In the genomic region with DNA sequence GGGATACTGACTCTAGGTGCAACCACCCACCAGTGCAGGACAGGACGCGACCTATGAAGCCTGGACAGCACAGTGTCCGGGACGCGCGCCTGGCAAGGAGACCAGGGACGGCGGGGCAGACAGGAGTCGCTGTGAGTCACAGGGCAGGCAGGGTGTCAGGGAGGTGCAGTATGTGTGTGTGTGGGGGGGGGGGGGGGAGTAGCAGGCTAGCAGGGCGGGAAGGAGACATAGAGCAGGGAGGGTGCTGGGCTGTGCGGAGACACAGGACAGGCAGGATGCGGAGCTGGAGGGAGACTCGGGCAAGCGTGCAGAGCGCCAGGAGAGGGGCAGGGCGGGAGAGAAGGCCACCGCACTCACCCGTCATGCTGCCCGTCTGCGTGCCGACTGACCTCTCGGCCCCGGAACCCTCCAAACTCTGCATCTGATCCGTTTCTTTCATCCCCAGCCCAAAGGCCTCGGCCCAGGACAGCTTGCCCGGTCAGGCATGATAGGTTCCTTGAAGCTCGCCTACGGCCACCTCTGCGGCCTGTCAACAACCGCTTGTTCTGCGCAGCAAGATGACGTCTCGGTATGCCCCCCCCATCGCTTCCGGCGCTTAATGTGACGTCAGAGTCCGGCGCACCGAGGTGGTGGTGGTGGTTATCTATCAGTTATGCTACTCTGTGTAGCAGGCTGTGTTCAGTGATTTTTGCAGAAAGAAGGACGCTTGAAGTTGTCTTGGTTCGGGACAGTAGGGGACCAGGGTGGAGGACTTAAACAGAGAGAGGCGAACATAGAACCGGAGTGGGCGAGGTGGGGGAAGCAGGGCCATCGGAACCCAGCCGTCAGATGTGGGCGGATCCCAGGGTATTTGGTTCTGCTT, we compare ENCODE assay signal across 8 mouse cellular contexts. TPM values are rescaled to one million over a fixed set of nuclear protein-coding genes. Genes with fewer than 3 reads are reported as not detected.
A peak's percentile ranks its signal among the peaks of the same experiment; 100 is the strongest.
DNase-seq lines count a peak whose midpoint lies in the region; ATAC-seq and TF ChIP-seq lines count a peak whose summit lies in the region.

Gene Cdadc1, minus strand, starts transcription at position 562 of the 862 bp plus-strand sequence.

- H3K4me1 ChIP-seq in CH12.LX (ENCODE audit: control insufficient read depth in 1 of 2, insufficient read depth in 2 of 2) = peaks cover 3 to 40% of the 10 kb centered on the region in 2 experiments; a peak in 3 of 4 replicates
- H3K4me1 ChIP-seq in forebrain, embryonic 11.5 days (replicated peaks; ENCODE audit: control insufficient read depth, insufficient read depth, low read length) = 0 out of 2 replicates have a peak, but pooled peaks cover 4% of the 10 kb centered on the region
- H3K4me1 ChIP-seq in heart, postnatal 0 days (ENCODE audit: control insufficient read depth, insufficient read depth) = peaks cover 6% of the 10 kb centered on the region
- H3K4me1 ChIP-seq in liver, embryonic 16.5 days (ENCODE audit: control insufficient read depth, low read depth, low read length) = peaks cover 9% of the 10 kb centered on the region
- H3K4me1 ChIP-seq in neural tube, embryonic 13.5 days (replicated peaks) = peaks cover 9% of the 10 kb centered on the region
- H3K4me1 ChIP-seq in testis, adult 2 months (ENCODE audit: control insufficient read depth, insufficient read depth, low read length) = peaks cover 4% of the 10 kb centered on the region; the same call in 1 of the 2 replicates

- H3K79me2 ChIP-seq in CH12.LX (replicated peaks; ENCODE audit: control insufficient read depth, extremely low read depth, insufficient read depth, poor library complexity, severe bottlenecking) = peaks cover 28% of the 10 kb centered on the region

- H3K9ac ChIP-seq in CH12.LX (ENCODE audit: insufficient read depth, low read depth) = peak within 1 kb of the TSS; percentile 69
- peak within 1 kb of the TSS; percentile 72 for H3K9ac ChIP-seq in forebrain, embryonic 11.5 days (ENCODE audit: low read length)
- peak within 1 kb of the TSS; percentile 82 for H3K9ac ChIP-seq in heart, postnatal 0 days (replicated peaks; ENCODE audit: low read depth, low read length)
- H3K9ac ChIP-seq in liver, embryonic 16.5 days (ENCODE audit: low read depth, low read length) = peak within 1 kb of the TSS; percentile 82
- peak within 1 kb of the TSS; percentile 91 for H3K9ac ChIP-seq in neural tube, embryonic 13.5 days

- TF ChIP-seq POLR2A in CH12.LX (IDR thresholded peaks at IDR 0.05; ENCODE audit: low read depth, low read length) = peak; percentile 72
- peak; percentile 87 for TF ChIP-seq POLR2A in testis, adult 2 months (IDR thresholded peaks at IDR 0.05; ENCODE audit: control insufficient read depth, low read depth, low read length)

- peak within 1 kb of the TSS; percentile 97 for H3K4me2 ChIP-seq in CH12.LX (ENCODE audit: insufficient read depth, low read depth, poor library complexity, severe bottlenecking)
- H3K4me2 ChIP-seq in forebrain, embryonic 11.5 days (ENCODE audit: low read depth, low read length, severe bottlenecking) = peak within 1 kb of the TSS; percentile 97
- peak within 1 kb of the TSS; percentile 80 for H3K4me2 ChIP-seq in heart, postnatal 0 days (ENCODE audit: low read depth, low read length)
- H3K4me2 ChIP-seq in liver, embryonic 16.5 days (ENCODE audit: low read depth, low read length) = peak within 1 kb of the TSS; percentile 71
- peak within 1 kb of the TSS; percentile 91 for H3K4me2 ChIP-seq in neural tube, embryonic 13.5 days

- ATAC-seq in forebrain, embryonic 11.5 days (replicated peaks; ENCODE audit: low FRiP score) = peak; percentile 85
- peak; percentile 94 for ATAC-seq in heart, postnatal 0 days (ENCODE audit: insufficient read depth, low read depth)
- ATAC-seq in liver, embryonic 16.5 days (ENCODE audit: low read depth) = peak; percentile 95
- ATAC-seq in neural tube, embryonic 13.5 days (ENCODE audit: low read depth) = peak; percentile 94

- peak; percentile 90 for DNase-seq in CH12.LX (ENCODE audit: extremely low read depth)
- peak; percentile 86 for DNase-seq in c-Kit-positive CD71-positive TER-119-negative erythroid progenitor cells, embryonic 14.5 days (ENCODE audit: low read depth)
- DNase-seq in forebrain, embryonic 11.5 days (ENCODE audit: low spot score) = peak; percentile 98
- peak; percentile 65 for DNase-seq in heart, postnatal 0 days (ENCODE audit: low spot score)
- DNase-seq in kidney, postnatal 4 days = peak; percentile 97 to 98

- TF ChIP-seq EP300 in CH12.LX (IDR thresholded peaks at IDR 0.05; ENCODE audit: low read length) = no peak
- TF ChIP-seq EP300 in heart, postnatal 0 days (IDR thresholded peaks at IDR 0.05; ENCODE audit: low read depth) = no peak

- peaks cover 6 to 15% of the 10 kb centered on the region in 2 experiments for H3K36me3 ChIP-seq in CH12.LX (replicated peaks in 1 of 2; ENCODE audit: control insufficient read depth in 1 of 2, insufficient read depth in 1 of 2, low read length in 1 of 2)
- no peaks in the 10 kb centered on the region; the same call in 1 of the 2 replicates for H3K36me3 ChIP-seq in forebrain, embryonic 11.5 days (ENCODE audit: control insufficient read depth, insufficient read depth, low read length)
- H3K36me3 ChIP-seq in heart, postnatal 0 days (replicated peaks; ENCODE audit: control insufficient read depth, insufficient read depth, low read length) = peaks cover 14% of the 10 kb centered on the region
- no peaks in the 10 kb centered on the region for H3K36me3 ChIP-seq in liver, embryonic 16.5 days (ENCODE audit: control insufficient read depth, insufficient read depth)
- peaks cover 4% of the 10 kb centered on the region; the same call in 1 of the 2 replicates for H3K36me3 ChIP-seq in neural tube, embryonic 13.5 days
- H3K36me3 ChIP-seq in testis, adult 2 months (ENCODE audit: control insufficient read depth, insufficient read depth, low read length) = no peaks in the 10 kb centered on the region

- no peak for TF ChIP-seq RAD21 in CH12.LX (IDR thresholded peaks at IDR 0.05; ENCODE audit: low read depth, low read length)

- peak within 1 kb of the TSS; percentile 86 to 99 (median 91) for H3K4me3 ChIP-seq in CH12.LX (replicated peaks in 1 of 3; ENCODE audit: low read depth in 2 of 3, low read length in 2 of 3, poor library complexity in 1 of 3)
- peak within 1 kb of the TSS; percentile 91 for H3K4me3 ChIP-seq in forebrain, embryonic 11.5 days (ENCODE audit: low read depth, low read length)
- peak within 1 kb of the TSS; percentile 90 for H3K4me3 ChIP-seq in heart, postnatal 0 days (ENCODE audit: low read depth, low read length)
- H3K4me3 ChIP-seq in liver, embryonic 16.5 days (ENCODE audit: low read depth, low read length) = peak within 1 kb of the TSS; percentile 90
- H3K4me3 ChIP-seq in neural tube, embryonic 13.5 days = peak within 1 kb of the TSS; percentile 92
- peak within 1 kb of the TSS; percentile 89 for H3K4me3 ChIP-seq in testis, adult 2 months (ENCODE audit: control insufficient read depth, low read depth, low read length)

- no peaks in the 10 kb centered on the region for H3K27me3 ChIP-seq in CH12.LX (replicated peaks)
- no peaks in the 10 kb centered on the region for H3K27me3 ChIP-seq in forebrain, embryonic 11.5 days (ENCODE audit: control insufficient read depth, insufficient read depth, low read length)
- no peaks in the 10 kb centered on the region for H3K27me3 ChIP-seq in heart, postnatal 0 days (ENCODE audit: control insufficient read depth, insufficient read depth, low read length)
- peaks cover 1% of the 10 kb centered on the region; the same call in 1 of the 2 replicates for H3K27me3 ChIP-seq in liver, embryonic 16.5 days (ENCODE audit: control insufficient read depth, insufficient read depth, low read depth, low read length)
- peaks cover 4% of the 10 kb centered on the region; the same call in 1 of the 2 replicates for H3K27me3 ChIP-seq in neural tube, embryonic 13.5 days
- no peaks in the 10 kb centered on the region for H3K27me3 ChIP-seq in testis, adult 2 months (ENCODE audit: control insufficient read depth, insufficient read depth, low read length)

- no peak for TF ChIP-seq CTCF in CH12.LX (conservative IDR thresholded peaks at IDR 0.05 in 1 of 2, IDR thresholded peaks at IDR 0.05 in 1 of 2; ENCODE audit: low read depth in 2 of 2, low read length in 2 of 2)
- peak; percentile 30; the same call in 1 of the 2 replicates for TF ChIP-seq CTCF in heart, postnatal 0 days (IDR thresholded peaks at IDR 0.05; ENCODE audit: low read depth)
- no peak for TF ChIP-seq CTCF in testis, adult 2 months (IDR thresholded peaks at IDR 0.05; ENCODE audit: control insufficient read depth, insufficient read depth, insufficient replicate concordance, low read depth, low read length)

- no peaks in the 10 kb centered on the region for H3K9me3 ChIP-seq in CH12.LX (replicated peaks; ENCODE audit: low read length)
- H3K9me3 ChIP-seq in forebrain, embryonic 11.5 days (ENCODE audit: control insufficient read depth, low read length) = no peaks in the 10 kb centered on the region
- no peaks in the 10 kb centered on the region for H3K9me3 ChIP-seq in heart, postnatal 0 days (replicated peaks; ENCODE audit: control insufficient read depth, low read length)
- no peaks in the 10 kb centered on the region for H3K9me3 ChIP-seq in liver, embryonic 16.5 days (replicated peaks; ENCODE audit: control insufficient read depth, low read length)
- no peaks in the 10 kb centered on the region for H3K9me3 ChIP-seq in neural tube, embryonic 13.5 days

- under 1% methylated on average over 45 of the region's 48 CpGs for WGBS in forebrain, embryonic 11.5 days
- WGBS in heart, postnatal 0 days = under 1% methylated on average over 40 of the region's 48 CpGs
- 0% methylated on average over 47 of the region's 48 CpGs for WGBS in liver, embryonic 16.5 days (ENCODE audit: insufficient replicate concordance)
- under 1% methylated on average over 46 of the region's 48 CpGs for WGBS in neural tube, embryonic 13.5 days

- peak within 1 kb of the TSS; percentile 71 for H3K27ac ChIP-seq in CH12.LX (ENCODE audit: insufficient read depth, low read depth)
- no peak within 1 kb of the TSS for H3K27ac ChIP-seq in forebrain, embryonic 11.5 days (ENCODE audit: low read depth, low read length)
- H3K27ac ChIP-seq in heart, postnatal 0 days (ENCODE audit: low read depth) = peak within 1 kb of the TSS; percentile 77
- H3K27ac ChIP-seq in liver, embryonic 16.5 days (ENCODE audit: low read length) = peak within 1 kb of the TSS; percentile 73
- H3K27ac ChIP-seq in neural tube, embryonic 13.5 days (replicated peaks) = peak within 1 kb of the TSS; percentile 81
- peak within 1 kb of the TSS; percentile 78 for H3K27ac ChIP-seq in testis, adult 2 months (ENCODE audit: control insufficient read depth, insufficient read depth, low read depth, low read length)

- in situ Hi-C loops in CH12.LX (cut with MboI; ENCODE audit: low pct_ligation_motif_present, low pct_unique_long_range_greater_than_20kb, low sequenced_read_pairs) = no loop called here

- dilution Hi-C loops in CH12.LX (cut with MboI; ENCODE audit: extremely low pct_ligation_motif_present, extremely low pct_unique_long_range_greater_than_20kb, low sequenced_read_pairs) = no loop called here

RNA-seq across cellular contexts. Expression of gene Cdadc1, which starts in this region (rescaled TPM):
- 9.2 and 11.0 TPM in 2 replicates for total RNA-seq in CH12.LX (2012; rRNA removed)
- 5.3 and 11.1 TPM in 2 replicates for total RNA-seq in CH12.LX (2014; rRNA removed)
- 21.7 and 24.7 TPM in 2 replicates for polyA plus RNA-seq in CH12.LX (2012; ENCODE audit: insufficient read length, low read depth)
- polyA plus RNA-seq in forebrain, embryonic 11.5 days (2014; fragmentation: Nextera tagmentation; extraction: Ambion mirVana) = 25.6 and 26.2 TPM in 2 replicates
- 3.7 and 5.3 TPM in 2 replicates for total RNA-seq in heart, postnatal 0 days (2014; rRNA removed; ENCODE audit: low replicate concordance)
- polyA plus RNA-seq in heart, postnatal 0 days (2015; fragmentation: Nextera tagmentation; extraction: Ambion mirVana) = 30.9 and 32.3 TPM in 2 replicates
- 16.2 and 16.7 TPM in 2 replicates for polyA plus RNA-seq in liver, embryonic 16.5 days (2015; fragmentation: Nextera tagmentation; extraction: Ambion mirVana)
- 36.1 and 38.5 TPM in 2 replicates for polyA plus RNA-seq in neural tube, embryonic 13.5 days (2015; fragmentation: Nextera tagmentation; extraction: Ambion mirVana)
- polyA plus RNA-seq in testis, adult 2 months (2012; rRNA removed) = 5.8 and 8.7 TPM in 2 replicates
